Mouse (Mus musculus) liver, embryonic 14.5 days (tissue): ENCODE measurements at regions not wholly inside any gene's neighbourhood (a gene's known extent, or its start where the extent isn't known, plus 50 kb on each side); places are given as distances from the start of the nearest gene placed in this dataset.

Experiments used
- CTCF ChIP-seq: IDR thresholded peaks from 2 replicates; pipeline ENCODE4 v1.5.1; 2016; ENCODE audit warnings: antibody characterized with exemption, low read depth, control low read depth
- EP300 ChIP-seq: IDR thresholded peaks from 2 replicates; pipeline ENCODE4 v1.6.1; 2016; ENCODE audit warnings: antibody characterized with exemption, low read depth

DNA sequence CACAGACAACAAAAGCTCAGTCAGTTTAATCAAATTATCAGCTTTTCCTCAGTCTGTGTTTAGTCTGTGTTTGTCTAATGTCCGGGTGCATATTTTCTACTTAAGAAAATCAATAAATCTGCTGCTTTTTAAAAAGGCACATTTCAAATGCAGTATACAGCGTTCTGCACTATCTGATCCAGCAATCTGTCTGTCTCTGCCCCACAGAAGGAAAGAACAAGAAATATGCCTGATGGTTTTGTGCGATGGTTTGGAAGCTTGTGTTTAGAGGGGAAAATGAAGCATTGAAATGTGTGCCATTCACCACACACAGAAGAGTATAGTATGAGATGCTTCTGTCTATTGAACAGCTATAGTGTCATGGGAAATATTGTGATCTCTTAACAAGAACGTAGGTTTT lies 601.7 kb upstream of the Mef2c start:
- TF ChIP-seq CTCF (no peak), EP300 (no peak)
